Mouse (Mus musculus) C2C12 (cell line): ENCODE data around the gene Irak3. TPM values are rescaled to one million over a fixed set of nuclear protein-coding genes. Genes with fewer than 3 reads are reported as not detected.
"Not testable (repeated sequence)": the region's sequence is repeated elsewhere in the genome, so short reads cannot be mapped to it uniquely, and the experiment has no call there.

Source experiments
- H3K27me3 ChIP-seq: one replicate; pipeline ENCODE4 v1.6.1; 2011; ENCODE audit not compliant: control insufficient read depth, insufficient read depth, insufficient read length
- H3K36me3 ChIP-seq: one replicate; pipeline ENCODE4 v1.6.1; 2011; ENCODE audit not compliant: control insufficient read depth, insufficient read depth
- H3K4me3 ChIP-seq: one replicate; pipeline ENCODE4 v1.5.1; 2011; ENCODE audit warnings: mild to moderate bottlenecking, control low read depth; ENCODE audit not compliant: poor library complexity, insufficient read depth, severe bottlenecking
- H3K79me2 ChIP-seq: one replicate; pipeline ENCODE4 v1.6.1; 2011; ENCODE audit not compliant: control insufficient read depth, insufficient read depth
- H3K79me3 ChIP-seq: one replicate; pipeline ENCODE4 v1.6.1; 2011; ENCODE audit warnings: low read depth, control low read depth
- H3ac ChIP-seq: one replicate; pipeline ENCODE3; 2011; ENCODE audit warnings: low read depth; ENCODE audit not compliant: control insufficient read depth, insufficient read length
- CEBPB ChIP-seq: IDR thresholded peaks from one replicate; pipeline ENCODE4 v1.6.1; 2011; ENCODE audit warnings: low read depth, mild to moderate bottlenecking, control low read depth, moderate library complexity
- CTCF ChIP-seq: IDR thresholded peaks from one replicate; pipeline ENCODE4 v1.5.1; 2011; ENCODE audit not compliant: control insufficient read depth, insufficient read depth, insufficient read length
- FOSL1 ChIP-seq: IDR thresholded peaks from one replicate; pipeline ENCODE4 v1.8.0; 2011; ENCODE audit warnings: mild to moderate bottlenecking, low read length; ENCODE audit not compliant: poor library complexity, insufficient read depth, severe bottlenecking
- MAX ChIP-seq: IDR thresholded peaks from one replicate; pipeline ENCODE4 v1.6.1; 2011; ENCODE audit warnings: mild to moderate bottlenecking, control low read depth
- MYOD1 ChIP-seq: IDR thresholded peaks from one replicate; pipeline ENCODE4 v1.6.1; 2011; ENCODE audit warnings: low read depth; ENCODE audit not compliant: control insufficient read depth, insufficient read length
- MYOG ChIP-seq: IDR thresholded peaks from one replicate; pipeline ENCODE4 v1.6.1; 2011; ENCODE audit not compliant: control insufficient read depth, insufficient read length; ENCODE audit errors: extremely low read depth
- USF1 ChIP-seq: IDR thresholded peaks from one replicate; pipeline ENCODE4 v1.6.1; 2011; ENCODE audit warnings: low read depth, mild to moderate bottlenecking, control low read depth, moderate library complexity
- polyA plus RNA-seq: library from polyadenylated mRNA; unstranded; fragments of >200 nt; fragmentation: generic; extraction: Trizol; gene quantifications from one replicate; pipeline ENCODE4 v1.2.1, GENCODE M21; 2012; ENCODE audit warnings: missing spikeins

Irak3 gene
- polyA plus RNA-seq, 1 experiment = 0.27 TPM

DNA sequence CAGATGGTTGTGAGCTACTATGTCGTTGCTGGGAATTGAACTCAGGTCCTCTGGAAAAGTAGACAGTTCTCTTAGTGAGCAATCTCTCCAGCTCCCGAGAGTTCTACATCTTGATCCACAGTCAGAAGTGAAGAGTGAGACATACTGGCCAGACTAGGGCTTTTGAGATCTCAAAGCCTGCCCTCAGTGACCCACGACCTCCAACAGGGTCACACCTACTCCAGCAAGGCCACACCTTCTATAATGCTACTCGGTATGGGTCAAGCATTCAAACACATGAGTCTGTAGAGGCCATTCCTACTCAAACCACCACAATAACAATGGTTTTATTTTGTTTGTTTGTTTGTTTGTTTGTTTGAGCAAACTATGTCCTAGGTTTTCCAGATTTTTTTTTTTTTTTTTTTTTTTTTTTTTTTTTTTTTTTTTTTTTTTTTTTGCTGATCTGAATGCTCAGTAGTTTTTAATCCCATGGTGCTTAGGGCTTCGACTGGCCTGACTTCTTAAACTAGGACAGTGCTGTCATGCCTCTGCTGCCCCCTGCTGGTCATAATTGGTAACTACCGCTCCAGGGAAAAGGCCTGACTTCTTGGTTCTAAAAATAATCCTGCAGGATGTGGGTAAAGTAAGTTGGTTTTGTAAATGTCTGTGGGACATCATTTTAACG lies 77.0 kb downstream of the Irak3 start:
- Histone ChIP-seq H3K4me3 (no peak overlapping the region), H3K27me3 (peaks cover 11% of the 10 kb centered on the region), H3K79me2 (no peaks in the 10 kb centered on the region), H3ac (no peak overlapping the region), H3K79me3 (no peaks in the 10 kb centered on the region), H3K36me3 (no peaks in the 10 kb centered on the region)
- TF ChIP-seq USF1 (no peak), MAX (no peak), MYOD1 (no peak), MYOG (no peak), CTCF (peak; percentile 56), FOSL1 (no peak)

- no peaks in the 10 kb centered on the region for H3K79me3 ChIP-seq
- no peak overlapping the region for H3K4me3 ChIP-seq
- peaks cover 11% of the 10 kb centered on the region for H3K27me3 ChIP-seq
- no peak overlapping the region for H3ac ChIP-seq
- no peaks in the 10 kb centered on the region for H3K36me3 ChIP-seq
- TF ChIP-seq MAX (no peak), USF1 (no peak), FOSL1 (no peak), MYOG (no peak), CTCF (no peak), MYOD1 (no peak), CEBPB (no peak)
- no peaks in the 10 kb centered on the region for H3K79me2 ChIP-seq
These were observed 78.2 kb downstream of the Irak3 start for GRCm38 (mm10) chr10:120123721-120124120.

- H3K4me3 ChIP-seq = no peak overlapping the region
- H3K36me3 ChIP-seq = peaks cover 5% of the 10 kb centered on the region
- H3K79me2 ChIP-seq = peaks cover 12% of the 10 kb centered on the region
- no peak overlapping the region for H3ac ChIP-seq
- no peak for TF ChIP-seq MYOG
- TF ChIP-seq USF1 = no peak
- TF ChIP-seq FOSL1 = no peak
- no peak for TF ChIP-seq MAX
- TF ChIP-seq MYOD1 = no peak
- TF ChIP-seq CTCF = no peak
- no peak for TF ChIP-seq CEBPB
- H3K79me3 ChIP-seq = no peaks in the 10 kb centered on the region
- H3K27me3 ChIP-seq = no peaks in the 10 kb centered on the region
These were observed 86.7 kb downstream of the Irak3 start for GRCm38 (mm10) chr10:120115249-120115648.

GRCm38 (mm10) chr10:120114493-120114892 lies 87.4 kb downstream of the Irak3 start:
- Histone ChIP-seq H3ac (no peak overlapping the region), H3K79me2 (peaks cover 12% of the 10 kb centered on the region), H3K27me3 (no peaks in the 10 kb centered on the region), H3K36me3 (peaks cover 6% of the 10 kb centered on the region), H3K4me3 (no peak overlapping the region), H3K79me3 (no peaks in the 10 kb centered on the region)
- no peak for TF ChIP-seq MYOG
- no peak for TF ChIP-seq MAX
- TF ChIP-seq MYOD1 = no peak
- no peak for TF ChIP-seq FOSL1
- TF ChIP-seq USF1 = no peak
- no peak for TF ChIP-seq CTCF
- TF ChIP-seq CEBPB = no peak

DNA sequence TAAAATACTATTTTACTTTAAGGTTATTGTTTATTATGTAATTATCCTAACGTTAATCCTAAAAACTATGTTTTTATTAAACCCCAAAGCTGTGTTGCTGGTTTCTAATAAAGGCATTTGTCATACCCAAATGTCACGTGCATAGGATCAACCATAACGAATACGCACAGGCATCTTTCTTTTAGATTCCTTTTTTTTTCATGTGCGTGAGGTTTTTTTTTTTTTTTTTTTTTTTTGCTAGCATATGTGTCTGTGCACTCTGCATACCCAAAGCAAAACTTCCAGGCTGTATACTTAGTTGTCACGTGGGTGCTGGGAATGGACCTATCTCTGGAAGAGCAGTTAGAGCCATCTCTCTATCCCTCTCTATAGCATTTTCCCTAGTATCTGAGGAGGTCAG lies 88.0 kb downstream of the Irak3 start:
- TF ChIP-seq CTCF = no peak
- TF ChIP-seq USF1 = no peak
- no peak for TF ChIP-seq MYOD1
- TF ChIP-seq CEBPB = no peak
- Histone ChIP-seq H3K4me3 (no peak overlapping the region), H3K36me3 (peaks cover 11% of the 10 kb centered on the region), H3K79me3 (no peaks in the 10 kb centered on the region), H3K79me2 (peaks cover 12% of the 10 kb centered on the region), H3K27me3 (no peaks in the 10 kb centered on the region), H3ac (no peak overlapping the region)

- not testable (repeated sequence) for H3ac ChIP-seq, H3K27me3 ChIP-seq, H3K79me3 ChIP-seq, H3K4me3 ChIP-seq
- H3K36me3 ChIP-seq = peaks cover 15% of the 10 kb centered on the region
- peaks cover 12% of the 10 kb centered on the region for H3K79me2 ChIP-seq
These were observed 88.4 kb downstream of the Irak3 start for GRCm38 (mm10) chr10:120113482-120113881.
